Comparison of ENCODE assay signal across 24 mouse cellular contexts in genomic region chr13:9985648-9986047, GRCm38 (mm10).
DNase-seq lines count a peak whose midpoint lies in the region; ATAC-seq and TF ChIP-seq lines count a peak whose summit lies in the region.
"Had no signal": no experiment of that assay in that cellular context is flagged by ENCODE, and none has a peak within 500 bp of the region (broad histone marks: within the 10 kb centered on the region; RNA-seq: fewer than 3 reads in every experiment).

No protein-coding gene starts in this region.

- WGBS in lung, embryonic 14.5 days, result 61% methylated on average over 6 of the region's 6 CpGs

- no peak overlapping the region for H3K27ac ChIP-seq in lung, embryonic 14.5 days (ENCODE audit: low read depth)
- H3K27ac ChIP-seq: forebrain, embryonic 12.5 days; gastrocnemius, adult 2 months; heart, adult 2 months; hindbrain, embryonic 12.5 days had no signal

- H3K4me2 ChIP-seq in lung, embryonic 14.5 days, result no peak overlapping the region
- H3K4me2 ChIP-seq: forebrain, embryonic 12.5 days; heart, embryonic 11.5 days; hindbrain, embryonic 12.5 days had no signal

- H3K9ac ChIP-seq in lung, embryonic 14.5 days, result no peak overlapping the region
- H3K9ac ChIP-seq: forebrain, embryonic 12.5 days; hindbrain, embryonic 12.5 days had no signal

- DNase-seq in frontal cortex, postnatal 14 days (ENCODE audit: low spot score in 2 of 2), result no peak
- DNase-seq in lung, embryonic 14.5 days, result peak; percentile 4
- DNase-seq in lung, postnatal 14 days, result no peak
- no peak for DNase-seq in gastrocnemius, postnatal 25 days
- DNase-seq in thymus, postnatal 4 days, result no peak
- DNase-seq: adrenal gland, postnatal 14 days; cerebellum, adult 11-12 months; cerebellum, adult 9-10 months; cerebellum, postnatal 36 days; gastrocnemius, adult 2 months; gastrocnemius, postnatal 36 days; heart, adult 2 months; heart, postnatal 4 days had no signal

- H3K36me3 ChIP-seq in lung, embryonic 14.5 days (ENCODE audit: insufficient read depth), result no peaks in the 10 kb centered on the region
- H3K36me3 ChIP-seq: forebrain, embryonic 12.5 days; hindbrain, embryonic 12.5 days had no signal

- H3K9me3 ChIP-seq in lung, embryonic 14.5 days (ENCODE audit: low read depth, low read length), result no peaks in the 10 kb centered on the region
- H3K9me3 ChIP-seq: forebrain, embryonic 12.5 days; hindbrain, embryonic 12.5 days had no signal

- no peak overlapping the region for H3K4me3 ChIP-seq in lung, embryonic 14.5 days (ENCODE audit: low read depth, low read length)
- H3K4me3 ChIP-seq: forebrain, embryonic 12.5 days; gastrocnemius, adult 2 months; heart, adult 2 months; hindbrain, embryonic 12.5 days had no signal

- ATAC-seq in frontal cortex, adult (ENCODE audit: low TSS enrichment), result peak; percentile 67; the same call in 1 of the 2 replicates
- ATAC-seq in lung, embryonic 14.5 days (ENCODE audit: insufficient read depth), result no peak
- peak; percentile 73 for ATAC-seq in common myeloid progenitor, adult 5-6 weeks (replicated peaks; ENCODE audit: low read depth, poor library complexity, severe bottlenecking)
- peak; percentile 35 for ATAC-seq in monocyte, adult 5-6 weeks (replicated peaks; ENCODE audit: insufficient number of reproducible peaks, low FRiP score, low TSS enrichment, poor library complexity, severe bottlenecking)
- ATAC-seq: activated CD4-positive, CD25-positive, alpha-beta regulatory T cell, adult 4 months; forebrain, embryonic 16.5 days; hindbrain, embryonic 16.5 days; inflammation-experienced regulatory T-cells, adult 6 months; Patski had no signal

- no peak for TF ChIP-seq CTCF in lung, embryonic 14.5 days (IDR thresholded peaks at IDR 0.05; ENCODE audit: low read depth)

- no peaks in the 10 kb centered on the region for H3K4me1 ChIP-seq in lung, embryonic 14.5 days (ENCODE audit: insufficient read depth)
- H3K4me1 ChIP-seq: forebrain, embryonic 12.5 days; hindbrain, embryonic 12.5 days had no signal

- H3K27me3 ChIP-seq in lung, embryonic 14.5 days (ENCODE audit: insufficient read depth, low read length), result no peaks in the 10 kb centered on the region
- H3K27me3 ChIP-seq: forebrain, embryonic 12.5 days; hindbrain, embryonic 12.5 days; Patski had no signal
